Mouse (Mus musculus): ENCODE data around the gene 1700020D05Rik.
"Not testable (repeated sequence)": the region's sequence is repeated elsewhere in the genome, so short reads cannot be mapped to it uniquely, and the experiment has no call there.

The 1700020D05Rik gene

DNA sequence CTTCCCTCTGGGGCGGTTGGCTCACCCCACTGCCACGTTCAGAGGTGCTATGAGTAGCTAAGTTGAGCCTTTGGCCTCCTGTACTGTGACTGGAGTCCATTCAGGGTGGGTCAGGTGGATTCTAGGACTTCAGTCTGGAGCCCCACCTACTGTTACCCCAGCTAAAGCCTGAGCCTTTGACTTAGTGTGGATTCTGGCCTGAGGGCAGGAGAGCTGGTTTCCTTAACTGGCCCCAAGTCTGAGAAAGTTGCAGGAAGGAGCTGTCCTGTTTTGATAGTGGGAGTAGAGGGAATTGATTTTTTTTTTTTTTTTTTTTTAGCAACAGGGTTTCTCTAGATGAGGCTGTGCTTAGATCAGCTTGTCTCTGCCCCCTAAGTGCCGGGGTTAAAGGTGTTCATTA, 9.3 kb downstream of the 1700020D05Rik start:
- no peak for DNase-seq (ENCODE audit: low spot score in 2 of 2)

- DNase-seq (ENCODE audit: low spot score in 2 of 2), result not testable (repeated sequence)
These were observed 10.3 kb downstream of the 1700020D05Rik start for GRCm38 (mm10) chr19:5493301-5493721.

GRCm38 (mm10) chr19:5492641-5493040, 10.9 kb downstream of the 1700020D05Rik start:
- no peak for DNase-seq (ENCODE audit: low spot score in 2 of 2)

DNA sequence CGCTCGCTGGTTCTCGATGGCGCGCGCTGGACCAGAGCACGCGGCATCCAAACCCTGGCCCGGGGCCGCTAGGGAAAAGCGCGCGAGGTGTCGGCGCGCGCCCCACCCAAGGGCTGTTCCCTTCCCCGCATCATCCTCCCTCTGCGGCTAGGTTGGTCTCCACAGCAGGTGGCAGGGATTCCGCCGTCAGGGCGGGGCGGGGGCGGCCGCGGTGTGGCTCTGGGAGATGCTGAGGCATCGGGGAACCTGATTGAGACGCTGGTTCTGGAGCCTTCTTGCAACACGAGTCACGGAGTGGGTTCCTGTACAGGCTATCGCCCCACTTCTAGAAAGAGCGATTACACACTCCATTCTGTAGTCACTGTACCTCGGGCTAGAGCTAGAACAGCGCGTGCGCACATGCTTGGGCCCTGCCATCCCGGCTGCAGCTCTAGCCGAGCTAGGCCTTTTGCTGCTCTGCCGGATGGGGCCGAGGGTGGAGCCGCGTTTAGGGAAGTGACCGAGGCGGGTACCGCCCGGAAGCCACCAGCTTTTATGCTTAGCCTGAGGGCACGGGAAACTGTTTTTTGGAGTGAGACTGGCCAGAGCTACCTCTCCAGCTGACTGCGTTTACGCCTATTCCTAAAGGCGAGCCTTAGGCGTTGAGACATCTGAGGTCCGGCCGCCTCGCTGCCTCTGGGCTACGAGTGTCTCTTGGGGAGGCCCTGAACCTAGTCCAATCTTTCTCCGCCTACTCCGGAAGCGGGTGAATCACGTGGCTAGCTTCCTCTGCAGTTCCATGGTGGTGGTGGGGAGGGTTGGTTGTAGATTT, 12.5 kb downstream of the 1700020D05Rik start:
- peak in 1 of 2 experiments; percentile 69 for DNase-seq (ENCODE audit: low spot score in 2 of 2)

GRCm38 (mm10) chr19:5490313-5490897, 13.2 kb downstream of the 1700020D05Rik start, which contains the start of gene Cfl1:
Cfl1 (plus strand) TSS chr19:5490455.
- DNase-seq (ENCODE audit: low spot score in 2 of 2), result peak; percentile 87 to 93

DNA sequence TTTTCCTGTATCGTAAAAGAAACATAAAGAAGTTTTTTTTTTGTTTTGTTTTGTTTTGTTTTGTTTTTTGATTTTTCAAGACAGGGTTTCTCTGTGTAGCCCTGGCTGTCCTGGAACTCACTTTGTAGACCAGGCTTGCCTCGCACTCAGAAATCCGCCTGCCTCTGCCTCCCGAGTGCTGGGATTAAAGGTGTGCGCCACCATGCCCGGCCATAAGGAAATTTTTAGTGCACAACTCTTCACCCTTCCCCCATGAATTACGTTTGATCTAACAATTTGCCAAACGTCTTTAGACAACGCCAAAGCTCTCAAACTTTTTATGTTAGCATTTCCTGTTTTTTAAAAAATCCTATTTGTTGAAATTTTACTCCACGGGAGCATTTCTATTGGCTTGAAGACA, 13.9 kb downstream of the 1700020D05Rik start:
- DNase-seq (ENCODE audit: low spot score in 2 of 2), result not testable (repeated sequence)

DNA sequence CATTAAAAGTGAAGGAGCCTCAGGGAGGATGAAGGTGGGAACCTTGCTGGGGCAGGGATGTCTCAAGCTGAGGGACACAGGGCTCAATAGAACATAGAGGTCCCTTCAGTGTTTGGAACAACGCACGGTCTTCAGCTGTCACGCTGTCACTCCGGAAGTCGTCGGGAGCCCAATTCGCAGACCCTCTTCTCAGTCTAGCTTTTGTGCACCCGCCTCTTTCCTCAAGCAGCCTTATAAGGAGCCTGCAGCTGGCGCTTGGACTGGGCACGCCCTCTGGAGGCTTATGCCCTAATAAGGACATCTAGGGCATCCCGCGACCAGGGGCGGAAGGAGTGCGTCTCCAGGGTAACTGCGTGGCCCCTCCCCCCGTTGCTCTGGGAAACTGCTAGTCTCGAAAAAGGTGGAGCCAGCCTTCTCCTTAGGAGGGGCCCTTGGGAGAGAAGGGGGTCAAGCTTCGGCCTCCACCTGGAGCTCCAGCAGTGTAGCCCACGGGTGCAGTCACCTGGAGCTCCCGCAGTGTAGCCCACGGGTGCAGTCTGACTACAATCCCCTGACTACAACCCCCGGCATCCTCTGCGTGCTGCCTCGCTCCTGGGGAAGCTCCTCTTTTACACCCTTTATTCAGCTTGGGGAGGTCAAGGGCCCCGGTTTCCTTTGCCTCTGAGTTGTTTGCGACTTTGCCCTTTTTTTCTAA, 14.6 kb downstream of the 1700020D05Rik start:
- peak; percentile 82 to 95 for DNase-seq (ENCODE audit: low spot score in 2 of 2)

DNA sequence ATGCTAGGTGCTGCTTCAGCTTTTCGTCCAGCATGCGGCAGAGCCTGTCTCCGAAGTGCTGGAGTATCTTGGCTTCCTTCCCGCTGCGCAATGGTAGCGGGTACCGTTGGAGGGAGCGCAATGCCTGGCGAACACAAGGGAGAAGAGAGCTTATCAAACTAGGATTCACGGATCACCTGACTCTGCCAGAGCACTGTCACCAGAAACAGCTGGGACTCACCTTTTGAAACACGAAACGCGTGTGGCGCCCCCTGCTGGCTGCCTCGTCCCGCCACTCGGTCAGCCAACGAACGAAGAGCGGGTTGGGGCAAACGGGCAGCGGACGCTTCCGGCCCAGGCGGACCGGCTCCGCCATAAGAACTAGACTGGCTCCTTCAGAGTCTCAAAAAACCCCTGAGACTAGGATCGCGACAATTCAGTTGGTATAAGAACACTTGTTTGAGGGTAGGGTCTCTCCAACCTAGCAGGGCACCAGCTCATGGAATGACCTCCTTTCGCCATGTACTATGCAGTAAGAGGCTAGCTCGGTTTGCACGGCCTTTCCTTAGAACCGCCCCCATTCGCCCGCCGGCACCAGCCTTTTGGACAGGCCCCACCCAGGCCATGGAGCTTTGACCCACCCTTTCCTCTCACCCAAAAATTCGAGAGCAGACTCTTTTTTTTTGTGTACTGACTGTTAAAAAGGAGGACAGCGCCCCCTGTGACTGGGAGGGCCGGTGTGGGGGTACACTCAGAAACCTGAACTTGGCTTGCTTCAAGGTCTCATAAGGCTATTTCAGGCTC, 15.6 kb downstream of the 1700020D05Rik start, which contains the start of gene Mus81:
Mus81 (minus strand) TSS at position 635 of the 783 bp plus-strand sequence.
- DNase-seq (ENCODE audit: low spot score in 2 of 2), result peak; percentile 87 to 94

DNA sequence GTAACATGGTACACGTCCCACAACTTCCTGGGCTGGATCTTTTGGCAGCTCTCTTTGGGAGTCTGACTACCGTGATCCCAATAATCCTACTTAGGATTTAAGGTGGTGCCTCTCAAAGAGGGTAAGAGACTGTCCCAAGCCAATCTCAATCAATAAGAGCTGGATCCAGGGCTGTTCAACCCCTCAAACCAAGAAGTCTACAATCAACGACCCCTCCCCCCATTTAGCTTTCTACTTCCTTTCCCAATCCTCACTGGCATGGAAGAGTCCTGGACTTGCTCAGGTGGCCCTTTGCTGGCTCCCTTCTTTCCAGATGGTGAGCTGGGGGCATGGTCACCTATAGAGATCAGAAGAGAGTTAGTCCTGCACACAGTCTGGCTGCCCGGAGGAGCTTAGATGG, 16.8 kb downstream of the 1700020D05Rik start:
- DNase-seq (ENCODE audit: low spot score in 2 of 2), result no peak

DNA sequence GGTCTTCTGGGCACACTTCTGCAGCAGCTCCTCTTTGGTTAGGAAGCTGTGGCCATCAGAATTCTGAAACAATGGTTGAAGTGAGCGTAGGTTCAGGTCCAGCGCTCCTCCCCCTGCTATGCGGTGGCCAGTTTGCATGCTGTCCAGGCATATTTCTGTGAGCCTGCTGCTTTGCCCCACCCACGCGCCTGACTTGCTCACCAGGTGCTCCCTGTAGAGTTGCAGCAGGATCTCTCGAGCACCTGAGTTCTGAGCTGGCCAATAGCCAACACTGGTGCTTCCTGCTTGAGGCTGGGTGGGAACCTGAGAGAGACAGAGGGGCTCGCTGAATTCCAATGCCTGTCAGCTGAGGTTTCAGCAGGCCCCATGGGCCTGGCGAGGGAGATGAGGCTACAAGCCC, 17.3 kb downstream of the 1700020D05Rik start:
- DNase-seq (ENCODE audit: low spot score in 2 of 2), result no peak

DNA sequence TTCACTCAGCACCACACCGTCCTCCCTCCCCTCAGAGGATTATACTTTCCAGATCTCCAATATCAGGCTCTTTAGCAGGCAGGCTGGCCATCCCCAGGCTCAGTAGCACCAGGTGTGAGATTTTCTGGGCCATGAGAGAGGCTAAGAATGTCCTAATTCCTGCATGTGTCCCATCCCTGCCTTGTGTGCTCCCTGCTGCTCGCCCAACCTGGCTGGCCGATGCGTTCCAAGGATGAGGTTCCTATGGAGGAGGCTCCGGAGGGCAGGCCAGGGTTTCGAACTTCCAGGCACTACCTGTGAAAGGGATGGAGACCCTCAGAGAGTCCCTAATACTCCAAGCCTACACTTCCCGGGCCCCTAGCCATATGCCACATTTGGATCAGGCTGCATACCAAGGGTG, 17.8 kb downstream of the 1700020D05Rik start:
- no peak for DNase-seq (ENCODE audit: low spot score in 2 of 2)

DNA sequence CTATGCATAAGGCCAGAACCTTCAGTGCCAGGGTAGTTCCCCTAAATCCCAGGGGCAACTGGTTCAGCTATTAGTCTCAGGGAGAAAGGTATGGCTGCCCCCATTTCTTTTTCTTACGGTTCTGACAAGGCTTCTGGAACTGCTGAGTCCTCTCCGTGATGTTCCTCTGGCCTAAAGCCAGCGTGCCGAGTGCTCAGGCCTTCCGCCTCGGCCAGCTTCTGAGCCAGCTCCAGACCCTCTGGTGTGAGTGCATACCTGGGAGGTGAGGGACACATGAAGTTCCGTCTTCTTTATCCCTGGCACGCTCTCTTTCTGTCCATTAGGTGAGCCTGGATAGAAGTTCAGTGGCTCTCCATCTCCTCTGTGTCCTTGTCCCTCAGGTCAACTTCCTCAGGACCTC, 18.2 kb downstream of the 1700020D05Rik start:
- no peak for DNase-seq (ENCODE audit: low spot score in 2 of 2)

GRCm38 (mm10) chr19:5484496-5484895, 19.1 kb downstream of the 1700020D05Rik start:
- DNase-seq (ENCODE audit: low spot score in 2 of 2), result no peak

DNA sequence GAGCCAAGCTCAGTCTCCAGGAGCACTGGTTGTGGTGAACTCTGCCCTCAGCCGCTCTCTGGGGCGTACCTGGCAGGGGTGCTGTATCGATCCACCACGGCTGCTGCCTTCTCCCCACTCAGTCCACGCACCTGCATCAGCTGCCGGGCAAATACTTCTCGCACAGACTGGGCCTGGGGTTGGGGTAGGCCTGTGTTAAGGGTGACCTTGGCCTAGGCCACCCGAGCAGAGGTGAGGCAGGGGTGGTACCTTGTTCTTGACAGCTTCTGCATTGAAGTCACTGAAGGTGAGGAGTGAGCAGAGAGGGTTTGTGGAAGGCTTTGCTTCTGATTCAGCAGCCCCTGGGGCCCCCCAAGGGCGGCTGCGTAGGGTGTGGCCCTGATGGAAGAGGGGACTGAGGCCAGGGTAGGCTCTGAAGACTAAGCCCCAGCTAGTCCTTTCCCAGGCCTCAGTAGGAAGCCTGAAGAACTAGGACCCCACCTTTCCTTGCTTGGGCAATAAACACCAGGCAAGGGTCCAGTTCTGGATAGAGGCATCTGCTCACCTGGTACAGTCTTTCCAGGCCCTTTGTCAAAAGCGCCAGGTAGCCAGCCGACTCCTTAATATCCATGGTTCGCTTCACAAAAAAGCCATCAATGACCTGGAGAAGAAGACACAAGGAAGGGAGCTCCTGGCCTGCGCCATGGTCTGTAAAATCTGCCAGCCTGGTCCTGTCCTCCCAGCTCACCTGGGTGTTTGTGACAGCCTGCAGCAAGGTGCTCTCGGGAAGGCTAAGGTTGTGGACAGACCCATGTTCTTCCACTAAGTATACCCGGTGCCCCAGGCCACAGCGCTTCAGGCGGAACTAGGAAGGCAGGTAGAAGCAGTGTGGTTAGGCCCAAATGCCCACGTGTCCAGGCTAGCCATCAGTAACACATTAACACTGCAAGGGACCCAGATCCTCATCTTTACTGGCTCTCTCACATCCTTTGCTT, 19.9 kb downstream of the 1700020D05Rik start:
- no peak for DNase-seq (ENCODE audit: low spot score in 2 of 2)

- no peak for DNase-seq (ENCODE audit: low spot score in 2 of 2)
These were observed 22.2 kb downstream of the 1700020D05Rik start for GRCm38 (mm10) chr19:5481398-5481797.

DNA sequence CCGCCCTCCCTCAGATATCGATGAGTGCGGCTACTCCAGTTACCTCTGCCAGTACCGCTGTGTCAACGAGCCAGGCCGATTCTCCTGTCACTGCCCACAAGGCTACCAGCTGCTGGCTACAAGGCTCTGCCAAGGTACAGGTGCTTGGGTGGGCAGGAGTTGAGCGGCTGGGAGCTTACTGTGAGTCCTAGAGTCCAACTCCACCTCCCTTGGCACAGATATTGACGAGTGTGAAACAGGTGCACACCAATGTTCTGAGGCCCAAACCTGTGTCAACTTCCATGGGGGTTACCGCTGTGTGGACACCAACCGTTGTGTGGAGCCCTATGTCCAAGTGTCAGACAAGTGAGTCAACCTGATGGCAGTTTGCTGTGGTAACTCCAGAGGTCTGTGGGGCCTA, 23.6 kb downstream of the 1700020D05Rik start:
- no peak for DNase-seq (ENCODE audit: low spot score in 2 of 2)

DNA sequence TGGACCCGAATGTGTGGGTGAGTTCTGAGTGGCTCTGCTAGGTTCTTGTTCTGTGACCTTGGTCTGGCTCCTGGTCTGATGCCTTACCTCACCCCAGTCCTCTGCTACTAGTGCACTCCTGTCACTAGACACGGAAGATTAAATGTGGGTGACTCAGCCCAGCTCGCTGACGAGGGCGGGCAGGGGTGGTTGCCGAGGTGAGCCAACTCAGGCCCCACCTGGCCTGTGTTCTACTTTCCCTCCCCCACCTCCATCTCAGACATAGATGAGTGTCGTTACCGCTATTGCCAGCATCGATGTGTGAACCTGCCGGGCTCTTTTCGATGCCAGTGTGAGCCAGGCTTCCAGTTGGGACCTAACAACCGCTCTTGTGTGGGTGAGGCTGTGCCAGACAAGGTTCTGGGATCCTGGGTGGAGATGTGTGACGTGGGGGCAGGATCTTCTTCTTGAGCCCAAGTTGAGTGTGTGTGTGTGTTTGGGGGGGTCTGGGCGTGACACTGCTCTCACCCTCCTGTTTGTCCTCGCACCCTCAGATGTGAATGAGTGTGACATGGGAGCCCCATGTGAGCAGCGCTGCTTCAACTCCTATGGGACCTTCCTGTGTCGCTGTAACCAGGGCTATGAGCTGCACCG, 25.8 kb downstream of the 1700020D05Rik start:
- no peak for DNase-seq (ENCODE audit: low spot score in 2 of 2)

GRCm38 (mm10) chr19:5477004-5477667, 26.5 kb downstream of the 1700020D05Rik start:
- DNase-seq (ENCODE audit: low spot score in 2 of 2), result no peak

- DNase-seq (ENCODE audit: low spot score in 2 of 2), result no peak
These were observed 28.4 kb downstream of the 1700020D05Rik start for GRCm38 (mm10) chr19:5475069-5475714.
